Mouse (Mus musculus) T-cell, adult 2 months (primary cell): ENCODE measurements around the gene Osbpl8.
A peak's percentile ranks its signal among the peaks of the same experiment; 100 is the strongest.

ENCODE experiments used
- DNase-seq: peaks from one replicate; pipeline ENCODE4 v3.0.0; 2022; ENCODE audit warnings: low spot score

Osbpl8 gene

GRCm38 (mm10) chr10:111155065-111155464 is 9.5 kb upstream of the Osbpl8 start:
- DNase-seq: no peak

- DNase-seq: no peak
Measured at GRCm38 (mm10) chr10:111155571-111155970, 9.0 kb upstream of the Osbpl8 start.

- DNase-seq: peak; percentile 75
Measured at GRCm38 (mm10) chr10:111156394-111157190, 8.0 kb upstream of the Osbpl8 start.

GRCm38 (mm10) chr10:111157241-111157659 is 7.3 kb upstream of the Osbpl8 start:
- peak; percentile 65 for DNase-seq

GRCm38 (mm10) chr10:111159789-111160522 is 4.6 kb upstream of the Osbpl8 start:
- DNase-seq: no peak

GRCm38 (mm10) chr10:111160540-111160939 is 4.0 kb upstream of the Osbpl8 start:
- DNase-seq: no peak

GRCm38 (mm10) chr10:111161373-111161772 is 3.2 kb upstream of the Osbpl8 start:
- no peak for DNase-seq

- DNase-seq: no peak
Measured at GRCm38 (mm10) chr10:111163025-111163424, 1.5 kb upstream of the Osbpl8 start.

GRCm38 (mm10) chr10:111163601-111164240 is 831 bp upstream of the Osbpl8 start:
- no peak for DNase-seq

- peak; percentile 85 for DNase-seq
Measured at GRCm38 (mm10) chr10:111165219-111165981, 848 bp downstream of the Osbpl8 start.

- DNase-seq: no peak
Measured at GRCm38 (mm10) chr10:111166057-111166841, 1.7 kb downstream of the Osbpl8 start.

- DNase-seq: no peak
Measured at GRCm38 (mm10) chr10:111167444-111167843, 2.9 kb downstream of the Osbpl8 start.

GRCm38 (mm10) chr10:111168305-111168704 is 3.8 kb downstream of the Osbpl8 start:
- DNase-seq: no peak

GRCm38 (mm10) chr10:111171246-111171934 is 6.8 kb downstream of the Osbpl8 start:
- peak; percentile 65 for DNase-seq

- no peak for DNase-seq
Measured at GRCm38 (mm10) chr10:111173589-111174247, 9.2 kb downstream of the Osbpl8 start.

GRCm38 (mm10) chr10:111177336-111177735 is 12.8 kb downstream of the Osbpl8 start:
- DNase-seq: no peak

GRCm38 (mm10) chr10:111178024-111178423 is 13.5 kb downstream of the Osbpl8 start:
- no peak for DNase-seq

- DNase-seq: no peak
Measured at GRCm38 (mm10) chr10:111180633-111181032, 16.1 kb downstream of the Osbpl8 start.

GRCm38 (mm10) chr10:111183634-111184270 is 19.2 kb downstream of the Osbpl8 start:
- DNase-seq: no peak
